Mouse (Mus musculus): ENCODE results near the gene Myb. TPM values are rescaled to one million over a fixed set of nuclear protein-coding genes. Genes with fewer than 3 reads are reported as not detected.

Myb gene
- polyA plus RNA-seq, 1 experiment = 10.4 TPM

DNA sequence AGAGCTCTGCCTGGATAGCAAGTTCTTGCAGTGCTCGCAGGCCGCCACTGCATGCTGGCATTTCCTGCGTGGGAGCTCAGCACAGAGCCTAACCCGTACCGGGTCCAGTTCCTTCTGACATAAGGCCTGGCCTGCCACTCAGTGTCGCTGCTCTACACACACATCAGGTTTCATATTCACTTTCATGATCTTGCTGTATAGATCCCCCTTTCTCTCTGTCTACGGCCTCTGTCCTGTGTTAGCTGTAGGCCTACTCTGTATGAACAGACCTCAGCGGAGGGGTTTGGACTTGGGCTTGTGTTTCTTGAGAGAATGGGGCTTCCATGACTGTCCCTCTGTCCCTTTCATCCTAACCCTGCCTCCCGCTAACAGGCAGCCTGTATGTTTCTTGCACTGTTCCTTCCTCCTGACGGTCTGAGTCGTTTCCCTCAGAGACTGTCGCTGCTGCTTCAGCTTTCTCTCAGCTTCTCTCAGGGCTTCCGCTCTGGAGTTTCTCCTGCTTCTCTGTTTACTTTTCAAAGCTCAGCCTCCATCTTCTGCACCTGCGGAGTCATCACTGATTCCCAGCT is 83.5 kb downstream of the Myb start:
- DNase-seq (ENCODE audit: low read depth in 1 of 2, low spot score in 2 of 2) = peak; percentile 65 to 69
- H3K27ac ChIP-seq (ENCODE audit: insufficient read depth, low read length) = peak overlapping the region; percentile 77
- H3K27me3 ChIP-seq (ENCODE audit: control insufficient read depth, insufficient read depth, low read length) = no peaks in the 10 kb centered on the region
- H3K36me3 ChIP-seq (ENCODE audit: control insufficient read depth, insufficient read depth, low read length) = no peaks in the 10 kb centered on the region
- peaks cover 6% of the 10 kb centered on the region; the same call in 1 of the 2 replicates for H3K4me1 ChIP-seq (ENCODE audit: control insufficient read depth, insufficient read depth, insufficient read length)
- peak overlapping the region; percentile 28 for H3K4me3 ChIP-seq (ENCODE audit: extremely low read depth, insufficient read depth, insufficient read length)
- 10% methylated on average over 14 of the region's 14 CpGs for WGBS
- peak; percentile 20 for TF ChIP-seq POLR2A (IDR thresholded peaks at IDR 0.05; ENCODE audit: low read depth, low read length)
- TF ChIP-seq CTCF (IDR thresholded peaks at IDR 0.05; ENCODE audit: extremely low read depth, insufficient read depth, insufficient read length, insufficient replicate concordance) = no peak

GRCm38 (mm10) chr10:21076731-21077130 is 84.1 kb downstream of the Myb start:
- H3K27me3 ChIP-seq (ENCODE audit: control insufficient read depth, insufficient read depth, low read length) = no peaks in the 10 kb centered on the region
- 21% methylated on average over 7 of the region's 7 CpGs for WGBS
- H3K4me3 ChIP-seq (ENCODE audit: extremely low read depth, insufficient read depth, insufficient read length) = no peak overlapping the region; the same call in 1 of the 2 replicates

GRCm38 (mm10) chr10:21076137-21076536 is 84.6 kb downstream of the Myb start:
- Histone ChIP-seq H3K4me1 (ENCODE audit: control insufficient read depth, insufficient read depth, insufficient read length) (peaks cover 6% of the 10 kb centered on the region; the same call in 1 of the 2 replicates), H3K36me3 (ENCODE audit: control insufficient read depth, insufficient read depth, low read length) (no peaks in the 10 kb centered on the region), H3K4me3 (ENCODE audit: extremely low read depth, insufficient read depth, insufficient read length) (no peak overlapping the region), H3K27ac (ENCODE audit: insufficient read depth, low read length) (no peak overlapping the region), H3K27me3 (ENCODE audit: control insufficient read depth, insufficient read depth, low read length) (no peaks in the 10 kb centered on the region)
- DNase-seq (ENCODE audit: low read depth in 1 of 2, low spot score in 2 of 2) = no peak
- WGBS = 93% methylated on average over 1 of the region's 1 CpGs
- TF ChIP-seq CTCF (IDR thresholded peaks at IDR 0.05; ENCODE audit: extremely low read depth, insufficient read depth, insufficient read length, insufficient replicate concordance) = no peak
- no peak for TF ChIP-seq POLR2A (IDR thresholded peaks at IDR 0.05; ENCODE audit: low read depth, low read length)

More at GRCm38 (mm10) chr10:21076731-21077130, 84.1 kb downstream of the Myb start:
- H3K4me1 ChIP-seq (ENCODE audit: control insufficient read depth, insufficient read depth, insufficient read length) = peaks cover 6% of the 10 kb centered on the region; the same call in 1 of the 2 replicates
- peak overlapping the region; percentile 77 for H3K27ac ChIP-seq (ENCODE audit: insufficient read depth, low read length)
- DNase-seq (ENCODE audit: low read depth in 1 of 2, low spot score in 2 of 2) = no peak
- no peaks in the 10 kb centered on the region for H3K36me3 ChIP-seq (ENCODE audit: control insufficient read depth, insufficient read depth, low read length)
- TF ChIP-seq POLR2A (IDR thresholded peaks at IDR 0.05; ENCODE audit: low read depth, low read length) (no peak), CTCF (IDR thresholded peaks at IDR 0.05; ENCODE audit: extremely low read depth, insufficient read depth, insufficient read length, insufficient replicate concordance) (no peak)

Other genes with a start within 250 kb of the Myb start
- gene Ahi1, start 208.4 kb downstream of the Myb start, polyA plus RNA-seq (2012; rRNA removed) = 1.3 and 1.8 TPM in 2 replicates
- gene Hbs1l, start 135.0 kb upstream of the Myb start, polyA plus RNA-seq (2012; rRNA removed) = 7.6 and 9.3 TPM in 2 replicates
- gene Aldh8a1, start 216.3 kb upstream of the Myb start, polyA plus RNA-seq (2012; rRNA removed) = 0.06 TPM in 1 of 2 replicates, not detected in the other